Mouse (Mus musculus): ENCODE results near the gene Dmwd. TPM values are rescaled to one million over a fixed set of nuclear protein-coding genes. Genes with fewer than 3 reads are reported as not detected.
"Not testable (repeated sequence)": the region's sequence is repeated elsewhere in the genome, so short reads cannot be mapped to it uniquely, and the experiment has no call there.

Gene Dmwd
- total RNA-seq, 4 experiments from 2014 or later: 136 to 144 (median 141) TPM

DNA sequence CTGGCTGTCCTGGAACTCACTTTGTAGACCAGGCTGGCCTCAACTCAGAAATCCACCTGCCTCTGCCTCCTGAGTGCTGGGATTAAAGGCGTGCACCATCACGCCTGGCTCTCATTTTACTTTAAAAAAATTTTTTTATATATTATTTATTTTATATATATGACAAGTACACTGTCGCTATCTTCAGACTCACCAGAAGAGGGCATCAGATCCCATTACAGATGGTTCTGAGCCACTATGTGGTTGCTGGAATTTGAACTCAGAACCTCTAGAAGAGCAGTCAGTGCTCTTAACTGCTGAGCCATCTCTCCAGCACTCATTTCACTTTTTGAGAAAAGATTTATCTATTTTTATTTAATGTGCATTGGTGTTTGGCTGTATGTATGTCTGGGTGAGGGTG lies 5.0 kb upstream of the Dmwd start:
- not testable (repeated sequence) for DNase-seq (ENCODE audit: low spot score in 2 of 2)

DNA sequence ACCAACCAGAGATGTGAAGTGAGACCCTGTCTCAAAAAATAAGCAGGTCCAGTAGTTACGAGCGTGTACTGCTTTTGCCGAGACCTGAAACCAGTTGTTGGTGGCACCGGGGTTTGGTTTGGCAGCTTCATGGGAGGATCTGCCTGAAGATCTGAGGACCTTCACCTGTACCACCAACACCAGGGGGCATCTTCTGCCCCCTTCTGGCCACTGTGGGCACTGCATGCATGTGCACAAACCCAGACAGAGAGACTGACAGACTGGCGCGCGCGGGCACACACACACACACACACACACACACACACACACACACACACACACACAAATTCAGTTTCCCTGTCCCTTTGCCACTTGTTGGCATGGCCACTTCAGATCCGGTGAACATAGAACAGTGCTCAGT lies 2.5 kb upstream of the Dmwd start:
- DNase-seq (ENCODE audit: low spot score in 2 of 2): no peak

DNA sequence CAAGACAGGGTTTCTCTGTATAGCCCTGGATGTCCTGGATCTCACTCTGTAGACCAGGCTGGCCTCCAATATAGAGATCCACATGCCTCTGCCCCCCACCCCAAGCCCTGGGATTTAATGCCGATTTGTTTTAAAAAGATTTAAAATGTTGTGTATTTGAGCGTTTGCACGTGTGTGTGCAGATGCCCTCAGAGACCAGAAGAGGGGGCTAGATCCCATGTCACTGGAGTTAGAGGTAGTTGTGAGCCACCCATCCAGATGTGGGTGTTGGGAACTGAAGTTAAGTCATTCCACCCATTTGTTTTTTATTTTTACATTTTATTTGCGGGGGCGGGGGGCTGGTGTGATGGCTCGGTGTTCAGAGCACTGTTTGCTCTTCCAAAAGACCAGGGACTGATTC lies 1.5 kb upstream of the Dmwd start:
- DNase-seq (ENCODE audit: low spot score in 2 of 2): no peak

DNA sequence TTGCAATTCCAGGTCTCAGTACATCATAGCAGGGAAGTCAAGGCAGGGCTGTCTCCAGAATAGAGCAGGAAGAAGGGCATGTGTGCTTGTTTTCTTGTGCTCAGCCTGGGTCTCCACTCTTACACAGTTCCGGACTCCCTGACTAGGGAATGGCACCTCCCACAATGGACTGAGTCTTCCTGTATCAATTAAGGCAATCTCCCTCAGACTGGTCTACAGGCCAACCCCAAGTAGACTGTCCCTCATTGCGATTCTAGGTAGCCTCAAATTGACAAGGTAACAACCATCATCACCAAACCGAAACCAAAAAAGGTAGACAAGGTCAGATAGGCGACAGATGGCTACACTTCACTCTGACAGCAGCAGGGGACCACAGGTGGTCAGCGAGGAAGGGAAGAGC lies 796 bp upstream of the Dmwd start:
- DNase-seq (ENCODE audit: low spot score in 2 of 2): no peak

DNA sequence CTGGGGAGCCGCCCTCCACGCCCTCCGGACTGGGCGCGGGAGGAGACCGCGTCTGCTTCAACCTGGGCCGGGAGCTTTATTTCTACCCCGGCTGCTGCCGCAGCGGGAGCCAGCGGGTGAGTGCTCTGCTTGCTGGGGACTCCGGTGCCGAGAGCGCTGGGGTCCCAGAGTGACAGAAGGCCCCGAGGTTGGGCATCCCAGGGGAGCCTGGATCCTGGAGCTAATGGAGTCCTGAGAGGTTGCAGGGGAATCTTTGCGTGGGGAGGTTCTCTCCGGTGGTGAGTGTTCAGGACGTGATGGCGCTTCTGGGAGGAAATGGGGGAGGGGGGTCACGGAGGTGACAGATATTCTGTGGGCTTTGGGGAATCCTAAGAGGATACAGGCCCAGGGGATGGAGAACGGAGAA lies 562 bp downstream of the Dmwd start:
- no peak for DNase-seq (ENCODE audit: low spot score in 2 of 2)

DNA sequence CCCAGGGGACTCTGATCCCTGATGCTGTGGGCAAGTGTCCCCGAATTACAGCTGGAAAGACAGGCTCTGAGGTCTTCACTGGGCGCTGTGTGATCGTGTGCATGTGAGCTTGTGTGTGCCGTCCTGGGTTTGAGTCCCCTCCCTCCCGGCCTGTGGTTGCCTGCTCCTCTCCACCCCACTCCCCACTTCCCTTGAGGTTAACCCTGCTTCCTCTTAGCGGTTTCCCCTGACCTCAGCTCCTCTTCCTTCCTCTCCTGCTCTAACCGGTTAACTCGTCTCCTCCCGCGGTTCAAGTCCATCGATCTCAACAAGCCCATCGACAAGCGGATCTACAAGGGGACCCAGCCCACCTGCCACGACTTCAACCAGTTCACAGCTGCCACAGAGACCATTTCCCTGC lies 1.7 kb downstream of the Dmwd start:
- DNase-seq (ENCODE audit: low spot score in 2 of 2): no peak

DNA sequence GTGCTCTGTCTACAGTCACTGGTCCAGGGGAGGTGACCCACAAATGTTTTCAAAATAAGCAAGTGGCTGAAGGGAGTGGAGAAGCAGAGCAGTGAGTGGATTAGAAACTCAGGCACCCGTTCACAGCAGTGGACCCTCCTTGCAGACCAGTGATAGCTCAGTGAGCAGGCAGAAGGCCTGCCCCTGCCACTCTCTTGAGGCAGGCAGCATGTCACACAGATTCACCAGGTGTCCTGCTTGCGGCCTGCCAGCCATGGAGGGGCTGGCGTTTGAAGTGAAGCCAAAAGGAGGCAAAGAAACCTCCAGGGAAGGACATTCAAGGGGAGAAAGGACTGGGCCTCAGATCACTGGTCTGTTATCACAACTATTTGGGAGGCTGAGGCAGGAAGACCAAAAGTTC lies 2.7 kb downstream of the Dmwd start:
- no peak for DNase-seq (ENCODE audit: low spot score in 2 of 2)

DNA sequence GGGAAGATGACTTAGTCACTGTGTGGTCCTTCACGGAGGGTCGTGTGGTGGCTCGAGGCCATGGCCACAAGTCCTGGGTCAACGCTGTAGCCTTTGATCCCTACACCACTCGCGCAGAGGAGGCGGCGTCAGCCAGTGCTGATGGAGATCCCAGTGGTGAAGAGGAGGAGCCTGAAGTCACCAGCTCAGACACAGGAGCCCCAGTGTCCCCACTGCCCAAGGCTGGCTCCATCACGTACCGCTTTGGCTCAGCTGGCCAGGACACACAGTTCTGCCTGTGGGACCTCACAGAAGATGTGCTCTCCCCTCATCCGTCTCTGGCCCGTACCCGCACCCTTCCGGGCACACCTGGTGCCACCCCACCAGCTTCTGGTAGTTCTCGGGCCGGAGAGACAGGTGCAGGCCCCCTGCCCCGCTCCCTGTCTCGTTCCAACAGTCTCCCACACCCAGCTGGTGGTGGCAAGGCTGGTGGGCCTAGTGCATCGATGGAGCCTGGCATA lies 4.5 kb downstream of the Dmwd start:
- no peak for DNase-seq (ENCODE audit: low spot score in 2 of 2)

DNA sequence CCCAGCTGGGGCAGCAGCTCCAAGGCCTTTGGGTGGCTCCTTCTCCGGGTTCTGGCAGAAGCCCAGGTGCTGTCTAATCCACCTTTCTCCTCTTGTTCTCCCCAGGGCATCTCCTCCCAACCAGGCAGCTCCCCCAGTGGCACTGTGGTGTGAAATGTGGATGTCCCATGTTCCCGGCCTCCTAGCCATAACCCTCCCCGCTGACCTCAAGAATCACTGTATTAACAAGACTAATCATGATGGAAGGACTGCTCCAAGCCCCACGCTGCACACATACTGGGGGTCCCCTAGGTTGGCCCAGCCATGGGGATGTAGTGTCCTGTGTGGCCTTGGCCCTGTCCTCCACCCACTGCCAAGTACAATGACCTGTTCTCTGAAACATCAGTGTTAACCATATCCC lies 6.1 kb downstream of the Dmwd start:
- no peak for DNase-seq (ENCODE audit: low spot score in 2 of 2)

DNA sequence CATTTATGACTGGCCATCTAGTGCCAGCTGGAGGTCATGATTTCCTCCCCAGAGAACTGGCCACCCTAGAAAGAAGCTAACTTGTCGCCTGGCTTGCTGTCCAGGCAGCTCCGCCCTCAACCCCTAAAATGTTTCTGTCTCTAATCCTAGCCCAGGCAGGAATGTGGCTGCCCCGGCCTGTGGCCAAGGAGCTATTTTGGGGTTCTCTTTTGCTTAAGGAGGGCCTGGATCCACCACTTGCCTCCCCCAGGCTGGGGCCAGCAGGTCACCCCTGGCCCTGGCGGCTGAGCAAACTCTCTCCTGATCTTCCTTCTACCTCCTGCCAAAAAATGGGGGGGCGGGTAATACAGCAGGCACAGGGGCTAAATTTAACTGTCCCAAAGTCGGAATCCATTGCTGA lies 7.1 kb downstream of the Dmwd start:
- no peak for DNase-seq (ENCODE audit: low spot score in 2 of 2)

DNA sequence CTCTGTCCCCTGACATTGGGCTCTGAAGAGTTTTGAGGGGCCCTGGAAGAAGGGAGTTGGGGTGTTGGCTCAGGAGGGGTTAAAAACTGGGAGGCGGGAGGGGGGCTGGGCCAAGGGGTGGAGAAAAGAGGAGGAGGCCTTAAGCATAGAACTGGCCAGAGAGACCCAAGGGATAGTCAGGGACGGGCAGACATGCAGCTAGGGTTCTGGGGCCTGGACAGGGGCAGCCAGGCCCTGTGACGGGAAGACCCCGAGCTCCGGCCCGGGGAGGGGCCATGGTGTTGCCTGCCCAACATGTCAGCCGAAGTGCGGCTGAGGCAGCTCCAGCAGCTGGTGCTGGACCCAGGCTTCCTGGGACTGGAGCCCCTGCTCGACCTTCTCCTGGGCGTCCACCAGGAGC lies 7.7 kb downstream of the Dmwd start, which contains the start of gene Dmpk:
Gene Dmpk, plus strand, starts transcription at position 149 of the 400 bp plus-strand sequence.
- no peak for DNase-seq (ENCODE audit: low spot score in 2 of 2)

DNA sequence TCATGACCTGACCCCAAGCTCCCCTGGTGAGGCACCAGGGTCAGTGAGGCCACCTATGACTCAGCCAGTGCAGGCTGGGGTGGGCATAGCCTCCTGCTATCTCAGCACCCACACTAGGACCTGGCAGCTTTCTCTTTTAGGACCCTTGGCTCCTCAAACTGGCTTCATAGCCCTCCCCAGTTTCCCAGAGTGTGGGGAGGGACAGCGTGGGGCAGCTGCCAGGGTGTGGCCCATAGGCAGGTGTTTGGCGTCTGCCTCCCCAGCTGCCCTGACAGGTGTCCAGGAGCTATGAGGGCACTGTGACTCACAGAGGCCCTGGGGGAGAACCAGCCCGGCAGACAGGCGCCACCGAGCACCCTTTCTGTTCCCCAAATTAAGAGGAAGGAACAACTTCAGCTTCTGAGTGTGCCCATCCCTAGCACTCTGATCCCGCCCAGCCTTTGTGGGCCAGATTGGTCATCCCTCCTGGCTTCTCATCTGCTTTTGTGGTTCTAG lies 8.3 kb downstream of the Dmwd start:
- DNase-seq (ENCODE audit: low spot score in 2 of 2): no peak

DNA sequence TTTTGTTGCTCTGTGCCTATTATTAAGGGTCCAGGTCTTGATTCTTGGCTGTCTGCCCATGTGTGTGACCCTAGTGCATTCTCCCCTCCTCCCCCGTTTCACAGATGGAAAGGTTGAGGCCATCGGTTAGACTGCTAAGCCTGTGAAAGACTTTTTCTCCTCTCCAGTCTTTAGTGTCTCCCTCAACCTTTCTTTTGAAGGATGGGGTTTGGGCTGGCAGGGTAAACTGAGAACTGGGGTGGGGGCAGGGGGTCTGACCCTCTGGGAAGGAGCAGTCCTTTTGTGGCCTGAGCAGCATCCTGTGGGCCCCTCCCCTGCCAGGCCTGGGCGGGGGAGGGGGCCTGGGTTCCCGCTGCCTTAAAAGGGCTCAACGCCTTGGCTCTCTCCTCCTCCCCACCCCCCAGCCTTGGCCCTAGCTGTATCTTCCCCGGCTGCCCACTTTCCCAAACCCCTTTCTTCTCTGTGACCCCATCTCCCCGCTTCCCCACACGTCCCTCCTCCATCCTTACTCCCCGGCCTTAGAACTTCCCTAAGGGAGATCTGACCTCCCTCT lies 9.0 kb downstream of the Dmwd start:
- DNase-seq (ENCODE audit: low spot score in 2 of 2): no peak

DNA sequence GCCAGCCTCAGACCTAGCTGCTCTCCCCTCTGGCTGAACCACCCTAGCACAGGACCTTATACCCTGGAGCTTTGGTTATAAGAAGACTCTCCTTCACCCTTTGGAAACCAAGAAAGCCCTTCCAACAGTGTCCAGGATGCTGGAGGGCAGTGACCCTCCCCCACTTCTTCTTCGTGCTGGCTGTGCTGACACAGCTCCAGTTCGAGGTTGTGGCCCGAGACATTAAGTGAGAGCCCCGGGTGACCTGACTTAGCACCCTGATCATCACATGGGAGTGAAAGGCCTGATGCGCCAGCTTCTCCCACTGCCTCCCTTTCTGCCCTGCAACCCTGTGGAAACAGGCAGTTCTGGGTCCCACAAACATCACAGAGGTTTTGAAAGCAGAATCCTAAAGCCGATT lies 9.5 kb downstream of the Dmwd start:
- DNase-seq (ENCODE audit: low spot score in 2 of 2): no peak

DNA sequence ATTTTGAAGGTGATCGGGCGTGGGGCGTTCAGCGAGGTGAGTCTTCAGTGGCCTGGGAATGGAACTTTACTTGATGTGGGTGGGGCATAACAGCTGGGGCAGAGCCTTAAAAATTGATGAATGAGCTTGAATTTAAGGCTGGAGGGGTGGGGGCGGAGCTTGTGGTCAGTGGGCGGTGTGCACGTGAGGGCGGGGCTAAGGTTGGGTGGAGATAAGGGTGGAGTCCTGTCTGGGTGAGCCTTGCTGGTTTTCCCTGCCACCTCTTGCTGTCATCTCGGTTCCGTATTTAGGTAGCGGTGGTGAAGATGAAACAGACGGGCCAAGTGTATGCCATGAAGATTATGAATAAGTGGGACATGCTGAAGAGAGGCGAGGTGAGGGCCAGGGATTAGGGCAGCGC lies 10.0 kb downstream of the Dmwd start:
- no peak for DNase-seq (ENCODE audit: low spot score in 2 of 2)

DNA sequence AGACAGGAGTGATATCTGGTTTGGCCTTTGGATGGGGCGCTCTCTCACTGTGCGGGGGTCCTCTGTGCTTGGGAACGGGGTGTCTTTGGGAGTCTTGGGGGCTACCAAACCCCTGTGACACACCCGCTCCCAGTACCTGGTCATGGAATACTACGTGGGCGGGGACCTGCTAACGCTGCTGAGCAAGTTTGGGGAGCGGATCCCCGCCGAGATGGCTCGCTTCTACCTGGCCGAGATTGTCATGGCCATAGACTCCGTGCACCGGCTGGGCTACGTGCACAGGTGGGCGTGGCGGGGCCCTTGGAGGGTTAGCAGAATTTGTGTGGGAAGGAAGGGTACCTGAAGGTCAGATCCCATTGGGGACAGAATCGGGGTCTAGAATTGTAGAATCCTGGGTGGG lies 10.7 kb downstream of the Dmwd start:
- DNase-seq (ENCODE audit: low spot score in 2 of 2): no peak

DNA sequence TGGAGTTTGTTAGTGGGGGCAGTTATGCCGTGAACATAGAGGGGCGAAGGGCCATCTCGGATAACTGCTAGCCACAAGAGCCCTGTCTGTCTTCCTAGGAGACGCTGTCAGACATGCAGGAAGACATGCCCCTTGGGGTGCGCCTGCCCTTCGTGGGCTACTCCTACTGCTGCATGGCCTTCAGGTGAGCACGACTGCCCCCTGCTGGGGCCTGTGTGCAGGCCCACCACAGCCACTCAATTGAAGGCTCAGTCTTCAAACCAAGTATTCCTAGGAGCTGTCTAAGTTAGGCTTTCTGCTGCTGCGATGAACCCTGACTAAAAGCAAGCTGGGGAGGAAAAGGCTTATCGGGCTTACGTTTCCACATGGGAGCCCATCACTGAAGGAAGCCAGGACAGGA lies 12.8 kb downstream of the Dmwd start:
- peak in 1 of 2 experiments; percentile 63 for DNase-seq (ENCODE audit: low spot score in 2 of 2)

DNA sequence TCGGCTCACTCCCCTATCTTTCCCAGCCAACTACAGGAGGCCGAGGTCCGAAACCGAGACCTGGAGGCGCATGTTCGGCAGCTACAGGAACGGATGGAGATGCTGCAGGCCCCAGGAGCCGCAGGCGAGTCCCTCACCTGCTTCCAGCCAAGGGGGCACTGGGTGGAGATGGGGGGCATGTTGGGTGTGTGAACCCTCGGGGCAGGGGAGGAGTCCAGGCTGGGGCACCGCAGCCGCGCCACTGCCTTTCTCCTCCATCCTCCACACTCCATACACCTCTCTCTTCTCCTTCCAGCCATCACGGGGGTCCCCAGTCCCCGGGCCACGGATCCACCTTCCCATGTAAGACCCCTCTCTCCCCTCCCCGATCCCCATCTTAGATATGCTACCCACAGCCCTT lies 15.9 kb downstream of the Dmwd start:
- DNase-seq (ENCODE audit: low spot score in 2 of 2): no peak

DNA sequence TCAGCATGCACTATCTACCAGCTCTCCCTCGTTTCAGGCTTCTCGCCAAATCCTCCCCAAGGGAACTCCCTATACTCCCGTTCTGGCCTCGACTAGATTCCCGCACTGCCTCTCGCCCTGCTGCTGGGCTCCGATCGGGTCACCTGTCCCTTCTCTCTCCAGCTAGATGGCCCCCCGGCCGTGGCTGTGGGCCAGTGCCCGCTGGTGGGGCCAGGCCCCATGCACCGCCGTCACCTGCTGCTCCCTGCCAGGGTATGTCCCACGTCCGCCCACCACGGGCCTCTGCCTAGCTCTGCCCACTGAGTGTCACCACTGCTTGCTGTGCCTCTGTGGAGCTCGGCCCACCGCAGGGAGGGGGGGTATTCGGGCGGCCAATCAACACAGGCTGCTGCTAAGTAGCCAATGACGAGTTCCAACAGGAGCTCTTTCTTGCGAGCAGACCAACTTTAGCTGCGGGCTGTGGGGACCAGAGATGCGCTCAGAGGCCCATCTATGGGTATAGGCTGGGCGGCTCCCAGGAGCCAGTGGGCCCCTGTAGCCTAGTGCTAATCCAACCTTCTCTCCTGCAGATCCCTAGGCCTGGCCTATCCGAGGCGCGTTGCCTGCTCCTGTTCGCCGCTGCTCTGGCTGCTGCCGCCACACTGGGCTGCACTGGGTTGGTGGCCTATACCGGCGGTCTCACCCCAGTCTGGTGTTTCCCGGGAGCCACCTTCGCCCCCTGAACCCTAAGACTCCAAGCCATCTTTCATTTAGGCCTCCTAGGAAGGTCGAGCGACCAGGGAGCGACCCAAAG lies 16.6 kb downstream of the Dmwd start:
- DNase-seq (ENCODE audit: low spot score in 2 of 2): no peak

DNA sequence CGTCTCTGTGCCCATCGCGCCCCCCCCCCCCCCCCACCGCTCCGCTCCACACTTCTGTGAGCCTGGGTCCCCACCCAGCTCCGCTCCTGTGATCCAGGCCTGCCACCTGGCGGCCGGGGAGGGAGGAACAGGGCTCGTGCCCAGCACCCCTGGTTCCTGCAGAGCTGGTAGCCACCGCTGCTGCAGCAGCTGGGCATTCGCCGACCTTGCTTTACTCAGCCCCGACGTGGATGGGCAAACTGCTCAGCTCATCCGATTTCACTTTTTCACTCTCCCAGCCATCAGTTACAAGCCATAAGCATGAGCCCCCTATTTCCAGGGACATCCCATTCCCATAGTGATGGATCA lies 17.1 kb downstream of the Dmwd start:
- DNase-seq (ENCODE audit: low spot score in 2 of 2): peak in 1 of 2 experiments; percentile 67

DNA sequence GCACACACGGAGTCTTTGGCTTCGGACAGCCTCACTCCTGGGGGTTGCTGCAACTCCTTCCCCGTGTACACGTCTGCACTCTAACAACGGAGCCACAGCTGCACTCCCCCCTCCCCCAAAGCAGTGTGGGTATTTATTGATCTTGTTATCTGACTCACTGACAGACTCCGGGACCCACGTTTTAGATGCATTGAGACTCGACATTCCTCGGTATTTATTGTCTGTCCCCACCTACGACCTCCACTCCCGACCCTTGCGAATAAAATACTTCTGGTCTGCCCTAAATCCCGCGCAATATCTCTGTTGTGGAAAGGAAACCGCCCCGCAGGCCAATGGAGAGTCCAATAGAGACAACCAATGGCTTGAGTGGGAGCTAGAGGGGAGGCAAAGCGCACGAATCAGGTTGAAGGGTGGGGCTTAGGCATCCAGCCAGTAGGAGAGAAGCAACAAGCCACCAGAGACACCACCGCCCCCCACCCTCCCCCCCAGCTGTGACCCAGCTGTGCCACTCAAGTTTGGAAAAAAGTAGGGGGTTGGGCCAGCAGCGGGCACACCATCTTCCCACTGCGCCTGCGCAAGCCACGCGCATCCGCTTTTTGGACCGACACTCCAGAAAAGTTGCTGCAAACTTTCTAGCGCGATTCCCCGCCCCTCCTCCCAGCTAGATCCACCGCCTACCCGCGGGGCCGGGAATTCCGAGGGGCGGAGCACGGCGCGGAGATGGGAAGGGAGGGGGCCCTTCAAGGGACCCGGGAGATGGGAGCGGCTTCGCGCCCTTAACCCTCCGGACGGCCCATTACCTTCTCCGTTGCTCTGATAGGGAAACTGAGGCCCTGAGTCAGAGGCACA lies 17.7 kb downstream of the Dmwd start:
- DNase-seq (ENCODE audit: low spot score in 2 of 2): peak; percentile 81

DNA sequence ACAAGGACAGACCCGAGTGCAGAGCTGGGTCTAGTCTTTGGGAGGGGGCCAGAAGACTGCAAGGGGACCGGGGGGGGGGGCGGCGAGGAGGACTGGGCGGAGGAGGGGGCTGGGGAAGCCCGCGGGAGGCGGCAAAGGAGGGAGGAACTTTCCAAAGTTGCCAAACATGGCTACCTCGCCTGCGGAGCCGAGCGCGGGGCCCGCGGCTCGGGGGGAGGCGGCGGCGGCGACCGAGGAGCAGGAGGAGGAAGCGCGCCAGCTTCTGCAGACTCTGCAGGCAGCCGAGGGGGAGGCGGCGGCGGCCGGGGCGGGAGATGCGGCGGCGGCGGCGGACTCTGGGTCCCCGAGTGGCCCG lies 18.4 kb downstream of the Dmwd start, which contains the start of gene Six5:
Gene Six5, plus strand, starts transcription at position 124 of the 355 bp plus-strand sequence.
- DNase-seq (ENCODE audit: low spot score in 2 of 2): no peak

Measured in layer of hippocampus, adult 8-10 months (tissue).